Mouse (Mus musculus): ENCODE results near the gene Hoxb8. TPM values are rescaled to one million over a fixed set of nuclear protein-coding genes. Genes with fewer than 3 reads are reported as not detected.

The Hoxb8 gene
- polyA plus RNA-seq, 1 experiment: not detected

- Histone ChIP-seq H3K4me3 (ENCODE audit: insufficient read depth, low read length) (no peak overlapping the region), H3K27ac (ENCODE audit: insufficient read depth, low read depth, low read length) (no peak overlapping the region), H3K4me1 (ENCODE audit: control insufficient read depth, insufficient read depth, low read length) (no peaks in the 10 kb centered on the region)
- TF ChIP-seq CTCF (IDR thresholded peaks at IDR 0.05; ENCODE audit: low read depth, low read length) (no peak), POLR2A (IDR thresholded peaks at IDR 0.05; ENCODE audit: borderline replicate concordance, low read depth, low read length) (no peak)
Measured at GRCm38 (mm10) chr11:96257141-96257540, 24.6 kb upstream of the Hoxb8 start.

GRCm38 (mm10) chr11:96259038-96259437 lies 22.7 kb upstream of the Hoxb8 start:
- H3K4me1 ChIP-seq (ENCODE audit: control insufficient read depth, insufficient read depth, low read length): no peaks in the 10 kb centered on the region
- TF ChIP-seq POLR2A (IDR thresholded peaks at IDR 0.05; ENCODE audit: borderline replicate concordance, low read depth, low read length) (no peak), CTCF (IDR thresholded peaks at IDR 0.05; ENCODE audit: low read depth, low read length) (no peak)
- H3K4me3 ChIP-seq (ENCODE audit: insufficient read depth, low read length): no peak overlapping the region
- H3K27ac ChIP-seq (ENCODE audit: insufficient read depth, low read depth, low read length): no peak overlapping the region

- Histone ChIP-seq H3K27ac (ENCODE audit: insufficient read depth, low read depth, low read length) (no peak overlapping the region), H3K4me1 (ENCODE audit: control insufficient read depth, insufficient read depth, low read length) (no peaks in the 10 kb centered on the region), H3K4me3 (ENCODE audit: insufficient read depth, low read length) (no peak overlapping the region)
- TF ChIP-seq POLR2A (IDR thresholded peaks at IDR 0.05; ENCODE audit: borderline replicate concordance, low read depth, low read length) (no peak), CTCF (IDR thresholded peaks at IDR 0.05; ENCODE audit: low read depth, low read length) (no peak)
Measured at GRCm38 (mm10) chr11:96259511-96259910, 22.2 kb upstream of the Hoxb8 start.

GRCm38 (mm10) chr11:96260310-96260970 lies 21.3 kb upstream of the Hoxb8 start:
- no peak for TF ChIP-seq POLR2A (IDR thresholded peaks at IDR 0.05; ENCODE audit: borderline replicate concordance, low read depth, low read length)
- TF ChIP-seq CTCF (IDR thresholded peaks at IDR 0.05; ENCODE audit: low read depth, low read length): no peak
- Histone ChIP-seq H3K27ac (ENCODE audit: insufficient read depth, low read depth, low read length) (no peak overlapping the region), H3K4me3 (ENCODE audit: insufficient read depth, low read length) (no peak overlapping the region), H3K4me1 (ENCODE audit: control insufficient read depth, insufficient read depth, low read length) (no peaks in the 10 kb centered on the region)

- TF ChIP-seq POLR2A (IDR thresholded peaks at IDR 0.05; ENCODE audit: borderline replicate concordance, low read depth, low read length): no peak
- TF ChIP-seq CTCF (IDR thresholded peaks at IDR 0.05; ENCODE audit: low read depth, low read length): peak; percentile 63
- no peak overlapping the region for H3K27ac ChIP-seq (ENCODE audit: insufficient read depth, low read depth, low read length)
- no peak overlapping the region for H3K4me3 ChIP-seq (ENCODE audit: insufficient read depth, low read length)
- no peaks in the 10 kb centered on the region for H3K4me1 ChIP-seq (ENCODE audit: control insufficient read depth, insufficient read depth, low read length)
Measured at GRCm38 (mm10) chr11:96261323-96261890, 20.3 kb upstream of the Hoxb8 start.

- H3K4me1 ChIP-seq (ENCODE audit: control insufficient read depth, insufficient read depth, low read length): no peaks in the 10 kb centered on the region
- H3K4me3 ChIP-seq (ENCODE audit: insufficient read depth, low read length): no peak overlapping the region
- H3K27ac ChIP-seq (ENCODE audit: insufficient read depth, low read depth, low read length): no peak overlapping the region
- TF ChIP-seq POLR2A (IDR thresholded peaks at IDR 0.05; ENCODE audit: borderline replicate concordance, low read depth, low read length) (no peak), CTCF (IDR thresholded peaks at IDR 0.05; ENCODE audit: low read depth, low read length) (no peak)
Measured at GRCm38 (mm10) chr11:96262262-96262830, 19.4 kb upstream of the Hoxb8 start.

- Histone ChIP-seq H3K4me3 (ENCODE audit: insufficient read depth, low read length) (no peak overlapping the region), H3K4me1 (ENCODE audit: control insufficient read depth, insufficient read depth, low read length) (no peaks in the 10 kb centered on the region), H3K27ac (ENCODE audit: insufficient read depth, low read depth, low read length) (no peak overlapping the region)
- TF ChIP-seq POLR2A (IDR thresholded peaks at IDR 0.05; ENCODE audit: borderline replicate concordance, low read depth, low read length) (no peak), CTCF (IDR thresholded peaks at IDR 0.05; ENCODE audit: low read depth, low read length) (no peak)
Measured at GRCm38 (mm10) chr11:96263636-96264389, 17.9 kb upstream of the Hoxb8 start.

GRCm38 (mm10) chr11:96264390-96265020 lies 17.2 kb upstream of the Hoxb8 start:
- Histone ChIP-seq H3K27ac (ENCODE audit: insufficient read depth, low read depth, low read length) (no peak overlapping the region), H3K4me1 (ENCODE audit: control insufficient read depth, insufficient read depth, low read length) (no peaks in the 10 kb centered on the region), H3K4me3 (ENCODE audit: insufficient read depth, low read length) (no peak overlapping the region)
- no peak for TF ChIP-seq POLR2A (IDR thresholded peaks at IDR 0.05; ENCODE audit: borderline replicate concordance, low read depth, low read length)
- no peak for TF ChIP-seq CTCF (IDR thresholded peaks at IDR 0.05; ENCODE audit: low read depth, low read length)

GRCm38 (mm10) chr11:96265954-96266353 lies 15.8 kb upstream of the Hoxb8 start:
- no peak overlapping the region for H3K4me3 ChIP-seq (ENCODE audit: insufficient read depth, low read length)
- TF ChIP-seq POLR2A (IDR thresholded peaks at IDR 0.05; ENCODE audit: borderline replicate concordance, low read depth, low read length) (no peak), CTCF (IDR thresholded peaks at IDR 0.05; ENCODE audit: low read depth, low read length) (no peak)
- H3K4me1 ChIP-seq (ENCODE audit: control insufficient read depth, insufficient read depth, low read length): no peaks in the 10 kb centered on the region
- no peak overlapping the region for H3K27ac ChIP-seq (ENCODE audit: insufficient read depth, low read depth, low read length)
